Mouse (Mus musculus): Measurements from ENCODE around the gene Pitx1.

GRCm38 (mm10) chr13:55829018-55829655 lies 6.9 kb downstream of the Pitx1 start:
- TF ChIP-seq POLR2A (IDR thresholded peaks at IDR 0.05; ENCODE audit: insufficient read depth, low read depth, low read length) (no peak), CTCF (IDR thresholded peaks at IDR 0.05) (no peak), EP300 (IDR thresholded peaks at IDR 0.05; ENCODE audit: insufficient read depth, low read depth, low read length) (no peak)
